Mouse (Mus musculus): ENCODE data around the gene Pstk.
"Not testable (repeated sequence)": the region's sequence is repeated elsewhere in the genome, so short reads cannot be mapped to it uniquely, and the experiment has no call there.

Gene Pstk

GRCm38 (mm10) chr7:131370648-131371469, at the start of gene Pstk:
TSS of gene Pstk (plus strand) at chr7:131371141.
- DNase-seq (ENCODE audit: low spot score in 2 of 2), result peak; percentile 67 to 87

GRCm38 (mm10) chr7:131322192-131322591, 48.7 kb upstream of the Pstk start, which contains the start of gene Cuzd1:
TSS of gene Cuzd1 (minus strand) at chr7:131322292.
- no peak for DNase-seq (ENCODE audit: low spot score in 2 of 2)

GRCm38 (mm10) chr7:131327054-131327453, 43.9 kb upstream of the Pstk start:
- no peak for DNase-seq (ENCODE audit: low spot score in 2 of 2)

DNA sequence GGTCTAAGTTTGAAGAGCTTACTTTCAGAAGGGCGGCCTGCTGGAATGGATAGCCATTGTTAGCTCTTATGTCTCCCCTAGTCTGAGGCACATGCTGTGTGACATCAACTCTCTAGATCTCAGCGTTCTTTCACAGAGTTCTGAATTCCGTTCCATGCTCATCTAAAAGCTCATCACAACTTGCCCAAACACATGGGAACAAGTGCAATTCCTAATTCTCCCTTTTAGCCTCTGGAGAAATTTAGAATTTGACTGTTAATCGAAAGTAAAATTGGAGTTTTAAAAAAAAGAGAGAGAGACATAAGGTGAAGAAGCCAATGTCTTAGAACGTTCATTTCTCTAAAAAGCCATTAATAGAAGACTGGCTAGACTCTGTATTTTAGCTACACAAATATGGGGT, 41.5 kb upstream of the Pstk start, which contains the start of gene Fam24b:
Gene Fam24b (minus strand): TSS at position 101 of the 400 bp plus-strand sequence.
- no peak for DNase-seq (ENCODE audit: low spot score in 2 of 2)

GRCm38 (mm10) chr7:131331688-131332087, 39.3 kb upstream of the Pstk start:
- DNase-seq (ENCODE audit: low spot score in 2 of 2), result no peak

GRCm38 (mm10) chr7:131333564-131333963, 37.4 kb upstream of the Pstk start, which contains the start of gene Fam24a:
TSS of gene Fam24a (plus strand) at chr7:131333864.
- no peak for DNase-seq (ENCODE audit: low spot score in 2 of 2)

DNA sequence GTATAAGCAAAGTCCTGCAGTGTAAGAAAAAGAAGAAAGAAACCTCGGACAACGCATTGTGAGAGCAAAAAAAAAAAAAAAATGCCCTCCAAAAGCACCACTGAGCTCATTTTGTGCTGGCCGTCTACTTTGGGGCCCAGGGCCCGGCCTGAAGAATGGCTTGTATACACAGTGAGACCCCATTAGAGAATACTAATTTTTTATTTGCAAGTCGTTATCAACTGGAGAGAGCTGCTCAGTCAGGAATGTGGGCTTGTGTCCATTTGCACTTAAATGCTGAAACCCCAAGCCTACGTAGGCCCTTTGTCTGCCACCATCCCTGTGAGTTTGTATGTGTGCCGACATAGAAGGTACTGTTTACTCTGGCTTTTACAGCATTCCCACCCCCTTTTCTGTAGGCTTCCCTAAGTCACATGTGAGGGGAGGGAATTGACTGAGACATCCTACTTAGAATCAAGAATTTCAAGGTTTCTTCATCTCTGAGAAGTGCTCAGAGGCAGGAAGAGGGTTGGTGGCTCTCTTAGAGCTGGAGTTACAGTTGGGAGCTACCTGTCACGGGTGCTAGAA, 33.4 kb upstream of the Pstk start:
- no peak for DNase-seq (ENCODE audit: low spot score in 2 of 2)

DNA sequence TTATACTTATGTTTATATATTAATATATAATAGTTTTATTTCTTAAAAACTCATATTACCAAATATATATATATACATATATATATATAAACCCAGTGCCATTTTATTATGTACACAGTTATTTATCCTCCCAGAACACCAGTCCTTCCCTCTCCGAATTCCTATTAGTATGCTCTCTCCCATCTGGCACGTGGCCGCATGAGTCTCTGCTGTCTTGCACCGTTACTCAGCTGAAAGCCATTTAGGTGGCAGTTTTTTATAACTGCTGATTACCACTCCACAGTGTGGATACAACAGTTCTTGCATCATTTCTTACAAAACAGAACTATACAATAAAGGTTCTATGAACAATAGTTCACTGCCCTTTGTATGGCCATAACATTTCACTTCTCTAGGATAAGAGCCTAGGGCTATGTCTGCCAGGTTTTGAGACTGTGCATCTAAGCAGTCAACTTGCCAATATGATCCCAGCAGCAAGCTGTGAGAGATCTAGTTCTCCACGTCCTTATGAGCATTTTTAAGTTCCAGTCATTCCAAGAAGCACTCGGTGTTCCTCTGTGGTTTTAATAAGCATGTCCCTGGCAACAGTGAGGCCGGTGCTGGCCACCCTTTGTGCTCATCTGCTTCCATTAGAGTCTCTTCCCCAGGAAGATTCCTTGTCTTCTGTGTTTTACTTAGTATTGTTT, 24.9 kb upstream of the Pstk start:
- no peak for DNase-seq (ENCODE audit: low spot score in 2 of 2)

DNA sequence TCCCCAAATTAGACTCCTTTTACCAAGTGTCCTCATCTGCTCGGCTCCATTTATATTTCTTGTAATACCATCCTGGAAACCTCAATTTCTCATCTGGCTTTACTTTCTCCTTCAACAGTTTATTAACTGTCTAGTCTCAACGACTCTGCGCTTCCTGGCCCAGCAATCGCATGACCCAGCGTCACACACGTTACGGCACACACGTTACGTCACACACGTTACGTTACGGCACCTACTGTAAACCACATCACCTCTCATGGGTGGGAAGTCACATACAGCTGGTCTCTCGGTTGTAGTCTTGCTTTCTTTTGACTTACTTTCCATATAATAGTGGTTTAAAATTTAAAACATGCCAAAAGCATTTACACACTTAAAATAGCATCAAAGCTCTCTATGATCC, 14.8 kb upstream of the Pstk start:
- no peak for DNase-seq (ENCODE audit: low spot score in 2 of 2)

- DNase-seq (ENCODE audit: low spot score in 2 of 2), result no peak
Measured at GRCm38 (mm10) chr7:131362269-131362614, 8.7 kb upstream of the Pstk start.

DNA sequence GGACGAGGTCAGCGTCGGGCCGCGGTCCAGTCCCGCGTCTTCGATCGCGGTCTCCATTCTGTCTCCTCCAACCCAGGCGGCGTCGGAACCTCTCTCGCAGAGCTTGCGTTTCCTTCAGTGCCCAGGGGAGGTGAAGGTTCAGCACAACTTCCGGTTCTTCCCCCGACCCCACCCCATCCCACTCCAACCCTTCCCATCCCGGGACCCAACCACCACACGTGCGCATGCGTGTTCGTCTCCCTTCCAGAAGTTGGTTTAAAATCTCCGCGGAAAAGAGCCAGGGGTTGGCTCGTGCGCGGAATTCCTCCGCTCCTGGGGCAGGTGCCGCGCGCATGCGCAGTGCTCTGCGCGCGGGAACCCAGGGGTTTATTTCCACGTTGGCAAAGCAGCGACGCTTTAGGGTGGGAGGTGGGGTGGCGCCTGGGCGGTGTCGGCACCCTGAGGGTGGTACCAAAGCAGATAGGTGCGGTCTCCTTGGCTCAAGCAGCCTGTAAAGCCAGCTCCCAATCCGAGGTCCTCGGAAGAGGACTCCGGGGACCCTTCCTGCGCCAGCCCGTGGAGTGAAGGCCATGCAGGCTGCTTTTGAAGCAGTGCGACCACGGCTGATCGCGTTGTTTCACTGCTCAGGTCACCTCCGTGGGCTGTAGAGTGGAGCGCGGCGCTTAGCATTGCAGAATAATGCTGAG, 8.2 kb upstream of the Pstk start, which contains the start of gene 2310057M21Rik:
Gene 2310057M21Rik (minus strand): TSS at position 145 of the 686 bp plus-strand sequence.
- peak; percentile 82 to 91 for DNase-seq (ENCODE audit: low spot score in 2 of 2)

GRCm38 (mm10) chr7:131364131-131364530, 6.8 kb upstream of the Pstk start:
- no peak for DNase-seq (ENCODE audit: low spot score in 2 of 2)

GRCm38 (mm10) chr7:131371470-131371860, 524 bp downstream of the Pstk start:
- DNase-seq (ENCODE audit: low spot score in 2 of 2), result no peak

GRCm38 (mm10) chr7:131371880-131372651, 1.1 kb downstream of the Pstk start:
- no peak for DNase-seq (ENCODE audit: low spot score in 2 of 2)

GRCm38 (mm10) chr7:131391761-131392160, 20.8 kb downstream of the Pstk start:
- DNase-seq (ENCODE audit: low spot score in 2 of 2), result not testable (repeated sequence)

DNA sequence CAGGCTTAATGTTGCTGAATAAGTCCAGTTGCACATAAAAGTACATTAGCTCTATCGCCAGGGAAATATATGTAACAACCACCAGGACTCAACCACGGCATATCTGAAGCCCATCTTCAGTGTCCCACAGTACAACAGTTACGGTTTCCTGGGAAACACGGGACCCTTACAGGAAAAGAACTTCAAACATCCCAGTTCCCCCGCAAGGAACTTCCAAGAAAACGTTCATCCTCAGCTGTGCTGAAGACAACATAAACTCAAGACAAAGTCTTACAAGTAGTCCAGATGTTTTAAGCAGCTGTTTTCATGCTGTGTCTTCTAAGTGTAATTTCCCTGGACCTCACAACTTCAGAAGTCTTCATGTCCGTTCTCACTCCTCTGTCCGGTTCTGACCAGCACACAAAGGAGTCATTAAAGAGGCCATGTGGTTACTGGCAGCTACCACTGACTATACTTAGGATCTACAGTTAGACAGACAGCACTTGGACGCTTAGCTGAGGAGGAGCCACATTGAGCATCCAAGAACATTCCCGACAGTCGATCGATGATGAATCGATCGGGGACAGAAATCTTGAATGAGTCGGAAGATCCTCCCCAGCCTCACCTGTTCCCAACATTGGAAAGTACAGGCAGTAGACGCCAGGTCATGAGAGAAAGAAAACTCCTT, 38.5 kb downstream of the Pstk start:
- DNase-seq (ENCODE audit: low spot score in 2 of 2), result no peak

- DNase-seq (ENCODE audit: low spot score in 2 of 2), result no peak
Measured at GRCm38 (mm10) chr7:131409988-131410385, 39.0 kb downstream of the Pstk start.

DNA sequence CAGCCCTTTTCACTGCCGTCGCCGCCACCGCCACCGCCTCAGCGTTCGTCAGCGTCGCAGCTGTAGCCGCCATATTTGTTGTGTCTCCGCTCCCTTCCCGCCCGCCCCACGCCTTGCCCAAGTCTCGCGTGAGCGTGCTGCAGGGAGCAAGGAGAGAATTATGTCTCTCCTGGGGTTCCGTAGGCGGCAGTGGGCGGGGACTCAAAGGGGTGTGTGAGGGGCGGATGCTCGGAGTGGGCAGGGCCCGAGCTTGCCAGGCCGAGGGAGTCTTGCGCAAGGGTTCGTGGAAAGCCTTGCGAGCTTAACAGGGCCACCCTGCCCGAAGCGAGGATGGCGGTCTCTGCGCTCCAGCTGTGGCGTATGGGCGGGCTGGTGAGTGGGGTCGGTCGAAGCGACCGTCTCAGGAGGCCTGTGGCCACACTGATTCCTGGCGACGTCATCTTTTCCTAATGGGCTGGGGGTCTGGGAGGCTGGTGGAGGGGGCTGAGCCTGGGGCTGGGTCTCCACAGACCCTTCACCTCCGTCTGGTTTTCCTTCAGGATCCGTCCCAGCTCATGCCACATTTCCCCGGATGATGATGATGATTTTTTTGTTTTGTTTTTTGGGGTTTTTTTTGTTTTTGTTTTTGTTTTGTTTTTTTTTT, 39.6 kb downstream of the Pstk start, which contains the start of the genes Ikzf5 and Acadsb:
Gene Ikzf5 (minus strand): TSS at position 106 of the 643 bp plus-strand sequence.
Gene Acadsb (plus strand): TSS at position 186 of the 643 bp plus-strand sequence.
- peak; percentile 93 to 96 for DNase-seq (ENCODE audit: low spot score in 2 of 2)

DNA sequence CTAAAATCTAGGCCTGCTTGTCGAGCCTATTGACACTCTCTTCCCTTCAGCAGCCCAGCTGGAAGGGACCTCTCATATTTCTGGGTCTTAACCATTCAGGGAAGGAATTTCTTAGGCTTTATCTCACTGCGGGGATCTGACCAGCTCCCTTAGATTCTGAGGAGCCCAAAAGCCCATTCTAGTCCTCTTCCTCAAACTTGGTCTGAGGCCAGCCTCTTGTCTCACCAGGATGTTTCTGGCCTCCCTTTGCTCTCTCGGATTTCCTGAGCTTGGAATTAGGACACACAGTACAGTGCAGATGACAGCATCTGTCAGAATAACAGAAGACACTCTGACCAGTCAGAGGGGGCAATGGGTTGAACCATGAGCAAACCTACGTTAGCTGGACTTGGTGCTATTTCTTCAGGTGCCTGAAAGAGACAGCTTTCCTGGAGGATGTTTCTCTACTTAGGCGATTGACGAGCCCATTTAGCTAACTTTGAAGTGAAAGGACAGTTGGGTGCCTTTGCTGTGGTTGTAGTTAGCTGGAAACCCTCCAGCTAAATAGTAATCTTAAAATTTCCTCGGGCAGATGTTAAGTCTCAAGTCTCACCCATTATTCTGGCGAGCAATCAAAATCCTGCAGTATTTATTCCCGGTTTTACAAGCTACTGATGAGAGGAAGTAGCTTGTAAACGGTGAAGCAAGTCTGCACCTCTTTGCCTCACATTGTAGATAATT, 40.4 kb downstream of the Pstk start:
- no peak for DNase-seq (ENCODE audit: low spot score in 2 of 2)
